In genomic region chr19:6975537-6976521, GRCm38 (mm10) we compare ENCODE assay signal across 7 mouse cellular contexts. TPM values are rescaled to one million over a fixed set of nuclear protein-coding genes. Genes with fewer than 3 reads are reported as not detected.
DNase-seq lines count a peak whose midpoint lies in the region; ATAC-seq and TF ChIP-seq lines count a peak whose summit lies in the region.

TSS of gene Plcb3 (minus strand) at chr19:6976470.

- WGBS in hindbrain, embryonic 14.5 days, result 0% methylated on average over 16 of the region's 16 CpGs

- ATAC-seq in hindbrain, embryonic 14.5 days (ENCODE audit: low FRiP score), result no peak
- no peak for ATAC-seq in megakaryocyte, adult 5-6 weeks (ENCODE audit: poor library complexity, severe bottlenecking)

- peak within 1 kb of the TSS; percentile 65 for H3K4me3 ChIP-seq in bone marrow macrophage, adult 2 months (ENCODE audit: insufficient read depth, low read length)
- peak within 1 kb of the TSS; percentile 66 for H3K4me3 ChIP-seq in hindbrain, embryonic 14.5 days (replicated peaks; ENCODE audit: low read length)

- peak within 1 kb of the TSS; percentile 80 for H3K9ac ChIP-seq in hindbrain, embryonic 14.5 days

- DNase-seq in Muller cell, postnatal 12 days (ENCODE audit: inconsistent ontology term), result peak; percentile 77
- DNase-seq in gastrocnemius, adult 18-20 months (ENCODE audit: low spot score), result peak; percentile 89
- DNase-seq in hindbrain, embryonic 14.5 days (ENCODE audit: low spot score), result peak; percentile 77
- DNase-seq in left cerebral cortex, adult 8-10 months (ENCODE audit: low spot score in 2 of 2), result no peak
- peak; percentile 60 for DNase-seq in right cerebral cortex, postnatal 4 days

- peak within 1 kb of the TSS; percentile 64 for H3K27ac ChIP-seq in bone marrow macrophage, adult 2 months (ENCODE audit: insufficient read depth, low read depth, low read length)
- H3K27ac ChIP-seq in hindbrain, embryonic 14.5 days, result peak within 1 kb of the TSS; percentile 95

- H3K9me3 ChIP-seq in hindbrain, embryonic 14.5 days (ENCODE audit: control insufficient read depth, low read length), result no peaks in the 10 kb centered on the region

- peaks cover 22% of the 10 kb centered on the region for H3K36me3 ChIP-seq in hindbrain, embryonic 14.5 days (replicated peaks; ENCODE audit: control insufficient read depth, insufficient read depth)

- peak within 1 kb of the TSS; percentile 81 for H3K4me2 ChIP-seq in hindbrain, embryonic 14.5 days (replicated peaks)

- no peak for TF ChIP-seq POLR2A in bone marrow macrophage, adult 2 months (IDR thresholded peaks at IDR 0.05; ENCODE audit: borderline replicate concordance, low read depth, low read length)

- no peak for TF ChIP-seq CTCF in bone marrow macrophage, adult 2 months (IDR thresholded peaks at IDR 0.05; ENCODE audit: low read depth, low read length)

- H3K4me1 ChIP-seq in bone marrow macrophage, adult 2 months (ENCODE audit: control insufficient read depth, insufficient read depth, low read length), result peaks cover 25% of the 10 kb centered on the region
- peaks cover 23% of the 10 kb centered on the region for H3K4me1 ChIP-seq in hindbrain, embryonic 14.5 days (replicated peaks; ENCODE audit: control insufficient read depth, insufficient read depth, low read length)

- H3K27me3 ChIP-seq in hindbrain, embryonic 14.5 days (ENCODE audit: control insufficient read depth, insufficient read depth, low read length), result no peaks in the 10 kb centered on the region

RNA-seq across cellular contexts. Expression of gene Plcb3, which starts in this region (rescaled TPM):
- 39.8 and 40.6 TPM in 2 replicates for polyA plus RNA-seq in bone marrow macrophage, adult 2 months (2012; ENCODE audit: insufficient read depth, insufficient read length, missing spikeins)
- 10 to 100 TPM; 10.2 to 11.3 TPM for total RNA-seq in gastrocnemius, adult 18-20 months (2021)
- 10.6 and 11.4 TPM in 2 replicates for polyA plus RNA-seq in hindbrain, embryonic 14.5 days (2014; fragmentation: Nextera tagmentation; extraction: Ambion mirVana)
- total RNA-seq in left cerebral cortex, adult 8-10 months (2022), result 10 to 100 TPM; 13.8 to 18.2 (median 14.5) TPM
- total RNA-seq in megakaryocyte, adult 5-6 weeks (2015), result 10.4 and 11.8 TPM in 2 replicates
- 13.4 and 14.1 TPM in 2 replicates for total RNA-seq in megakaryocyte, adult 5-6 weeks (2017)

Comparison
In these comparisons a context has a peak if more than half of its experiments do, and no peak if none do; other contexts are left out.
1. DNase-seq: peak in Muller cell, postnatal 12 days (single experiment), gastrocnemius, adult 18-20 months (single experiment), hindbrain, embryonic 14.5 days (single experiment) and right cerebral cortex, postnatal 4 days (single experiment); none in left cerebral cortex, adult 8-10 months (0 of 2).